Mouse (Mus musculus) forebrain, embryonic 10.5 days (tissue): Measurements from ENCODE around the gene Gm17078. TPM values are rescaled to one million over a fixed set of nuclear protein-coding genes. Genes with fewer than 3 reads are reported as not detected.
"Not testable (repeated sequence)": the region's sequence is repeated elsewhere in the genome, so short reads cannot be mapped to it uniquely, and the experiment has no call there.

Source experiments
- DNase-seq: peaks from one replicate; pipeline ENCODE4 v3.0.0-alpha.2; 2017; ENCODE audit warnings: low spot score; ENCODE audit errors: extremely low spot score
- H3K27ac ChIP-seq: fragments of 300-500 bp; sonication (generic); 2 replicates; pipeline ENCODE4 v1.5.1; 2016; ENCODE audit warnings: mild to moderate bottlenecking
- H3K27me3 ChIP-seq: fragments of 300-500 bp; sonication (generic); 2 replicates; pipeline ENCODE4 v1.6.1; 2016; ENCODE audit warnings: mild to moderate bottlenecking; ENCODE audit not compliant: poor library complexity, severe bottlenecking
- H3K36me3 ChIP-seq: fragments of 300-500 bp; sonication (generic); replicated peaks from 2 replicates; pipeline ENCODE4 v1.6.1; 2016; ENCODE audit warnings: mild to moderate bottlenecking, moderate library complexity
- H3K4me1 ChIP-seq: fragments of 300-500 bp; sonication (generic); 2 replicates; pipeline ENCODE4 v1.6.1; 2016
- H3K4me3 ChIP-seq: fragments of 300-500 bp; sonication (generic); 2 replicates; pipeline ENCODE4 v1.5.1; 2016; ENCODE audit warnings: mild to moderate bottlenecking, moderate library complexity
- H3K9me3 ChIP-seq: fragments of 300-500 bp; sonication (generic); 2 replicates; pipeline ENCODE4 v1.6.1; 2016; ENCODE audit warnings: mild to moderate bottlenecking, moderate library complexity
- WGBS: fragments of 180-500 bp; shearing (Covaris S2); methylation state at CpG from one replicate; pipeline ENCODE4 v1.1.7; 2016; 5-methylcytosine and 5-hydroxymethylcytosine counted together
- polyA plus RNA-seq: library from polyadenylated mRNA; unstranded; fragments of >200 nt; fragmentation: Nextera tagmentation; extraction: Ambion mirVana; gene quantifications from 2 replicates; pipeline ENCODE4 v1.2.1, GENCODE M21; 2016

Gm17078 gene
- not detected in 2 replicates for polyA plus RNA-seq

GRCm38 (mm10) chr14:51611210-51611609 lies at the start of gene Gm17078:
Gene Gm17078, minus strand, starts transcription at chr14:51611310.
- Histone ChIP-seq H3K4me1 (no peaks in the 10 kb centered on the region), H3K36me3 (no peaks in the 10 kb centered on the region)
- WGBS, result 95% methylated on average over 1 of the region's 1 CpGs

GRCm38 (mm10) chr14:51635566-51635965 lies 24.5 kb upstream of the Gm17078 start, which contains the start of gene Gm4181:
Gene Gm4181, minus strand, starts transcription at chr14:51635666.
- not testable (repeated sequence) for H3K9me3 ChIP-seq, H3K27ac ChIP-seq, H3K4me1 ChIP-seq, H3K36me3 ChIP-seq, H3K27me3 ChIP-seq, H3K4me3 ChIP-seq, DNase-seq
- WGBS, result 88% methylated on average over 1 of the region's 1 CpGs

More at GRCm38 (mm10) chr14:51611210-51611609, at the start of gene Gm17078:
- Histone ChIP-seq H3K4me3 (no peak within 1 kb of the TSS), H3K9me3 (no peaks in the 10 kb centered on the region), H3K27me3 (no peaks in the 10 kb centered on the region), H3K27ac (no peak within 1 kb of the TSS)
- no peak for DNase-seq

GRCm38 (mm10) chr14:51632426-51632825 lies 21.3 kb upstream of the Gm17078 start:
- H3K27ac ChIP-seq, H3K4me3 ChIP-seq, H3K9me3 ChIP-seq, H3K4me1 ChIP-seq, H3K27me3 ChIP-seq, H3K36me3 ChIP-seq, DNase-seq: not testable (repeated sequence)
- WGBS, result 87% methylated on average over 1 of the region's 1 CpGs

GRCm38 (mm10) chr14:51592039-51592438 lies 19.1 kb downstream of the Gm17078 start, which contains the start of gene Gm17174:
Gene Gm17174, minus strand, starts transcription at chr14:51592139.
- not testable (repeated sequence) for DNase-seq, H3K27ac ChIP-seq, H3K9me3 ChIP-seq, H3K4me3 ChIP-seq, H3K36me3 ChIP-seq, H3K27me3 ChIP-seq, H3K4me1 ChIP-seq
- WGBS, result 93% methylated on average over 4 of the region's 4 CpGs

GRCm38 (mm10) chr14:51573963-51574362 lies 37.1 kb downstream of the Gm17078 start, which contains the start of gene Gm17175:
Gene Gm17175, minus strand, starts transcription at chr14:51574063.
- DNase-seq, H3K4me1 ChIP-seq, H3K27ac ChIP-seq, H3K4me3 ChIP-seq, H3K36me3 ChIP-seq, H3K9me3 ChIP-seq, H3K27me3 ChIP-seq: not testable (repeated sequence)
- WGBS, result 91% methylated on average over 2 of the region's 2 CpGs

Other genes starting within 250 kb of the Gm17078 start
- gene Gm7247, start 249.6 kb downstream of the Gm17078 start, polyA plus RNA-seq, result not detected in 2 replicates
- gene Vmn2r88, start 200.5 kb downstream of the Gm17078 start, polyA plus RNA-seq, result not detected in 2 replicates
- not detected in 2 replicates for gene Vmn2r89, start 159.5 kb downstream of the Gm17078 start, polyA plus RNA-seq
- gene Gm5622, start 58.5 kb downstream of the Gm17078 start, polyA plus RNA-seq, result not detected in 2 replicates
- not detected in 2 replicates for gene Gm17175, start 37.2 kb downstream of the Gm17078 start, polyA plus RNA-seq
- not detected in 2 replicates for gene Gm17174, start 19.2 kb downstream of the Gm17078 start, polyA plus RNA-seq
- not detected in 2 replicates for gene Gm4181, start 24.4 kb upstream of the Gm17078 start, polyA plus RNA-seq
- gene Gm17079, start 84.2 kb upstream of the Gm17078 start, polyA plus RNA-seq, result not detected in 2 replicates
- gene Gm5800, start 105.9 kb upstream of the Gm17078 start, polyA plus RNA-seq, result not detected in 2 replicates
- gene Ang4, start 162.3 kb upstream of the Gm17078 start, polyA plus RNA-seq, result not detected in 2 replicates
- gene AY358078, start 188.7 kb upstream of the Gm17078 start, polyA plus RNA-seq, result not detected in 2 replicates
- not detected in 2 replicates for gene Ear6, start 242.4 kb upstream of the Gm17078 start, polyA plus RNA-seq